Mouse (Mus musculus) liver, adult 10 weeks (tissue): ENCODE measurements around the gene Tpi1. TPM values are rescaled to one million over a fixed set of nuclear protein-coding genes. Genes with fewer than 3 reads are reported as not detected.

Source experiments
- polyA plus RNA-seq: library from polyadenylated mRNA; stranded (reverse); fragments of 350-450 nt; fragmentation: Illumina TruSeq; extraction: RNeasy Lipid Tissue Mini Kit (QIAGEN cat#74804); gene quantifications from one replicate; pipeline ENCODE4 v1.2.3, GENCODE M21; 2014; ENCODE audit warnings: low read depth, low replicate concordance

The Tpi1 gene
- polyA plus RNA-seq: 50.1 TPM

GRCm38 (mm10) chr6:124813933-124814332, at the start of gene Tpi1:
Gene Tpi1 (minus strand): TSS chr6:124814296.

GRCm38 (mm10) chr6:124856916-124857839, 43.1 kb upstream of the Tpi1 start, which contains the start of gene P3h3:
Gene P3h3 (minus strand): TSS chr6:124857752.

GRCm38 (mm10) chr6:124840241-124841167, 26.4 kb upstream of the Tpi1 start, which contains the start of gene Gnb3:
Gene Gnb3 (minus strand): TSS chr6:124840275.

GRCm38 (mm10) chr6:124828868-124829798, 15.0 kb upstream of the Tpi1 start, which contains the start of the genes Usp5 and Cdca3:
Gene Usp5 (minus strand): TSS chr6:124829484.
Gene Cdca3 (plus strand): TSS chr6:124829547.

GRCm38 (mm10) chr6:124808358-124809012, 5.6 kb downstream of the Tpi1 start, which contains the start of gene Spsb2:
Gene Spsb2 (plus strand): TSS chr6:124808661.

GRCm38 (mm10) chr6:124779222-124779983, 34.7 kb downstream of the Tpi1 start, which contains the start of gene Lrrc23:
Gene Lrrc23 (minus strand): TSS chr6:124779727.

GRCm38 (mm10) chr6:124769101-124769765, 44.9 kb downstream of the Tpi1 start, which contains the start of gene Eno2:
Gene Eno2 (minus strand): TSS chr6:124769673.

Other genes with a start within 250 kb of the Tpi1 start
- not detected for gene C1rb, start 244.0 kb downstream of the Tpi1 start, polyA plus RNA-seq
- gene C1s2, start 178.2 kb downstream of the Tpi1 start, polyA plus RNA-seq: not detected
- 44.0 TPM for gene Lpcat3, start 151.3 kb downstream of the Tpi1 start, polyA plus RNA-seq
- gene Emg1, start 102.1 kb downstream of the Tpi1 start, polyA plus RNA-seq: 22.3 TPM
- gene Phb2, start 102.0 kb downstream of the Tpi1 start, polyA plus RNA-seq: 46.9 TPM
- gene Ptpn6, start 75.6 kb downstream of the Tpi1 start, polyA plus RNA-seq: 3.8 TPM
- 7.5 TPM for gene Grcc10, start 72.9 kb downstream of the Tpi1 start, polyA plus RNA-seq
- gene Gm45234, start 58.3 kb downstream of the Tpi1 start, polyA plus RNA-seq: not detected
- 0.56 TPM for gene Atn1, start 57.8 kb downstream of the Tpi1 start, polyA plus RNA-seq
- not detected for gene Eno2, start 44.6 kb downstream of the Tpi1 start, polyA plus RNA-seq
- gene Lrrc23, start 34.6 kb downstream of the Tpi1 start, polyA plus RNA-seq: not detected
- gene Spsb2, start 5.6 kb downstream of the Tpi1 start, polyA plus RNA-seq: not detected
- 12.3 TPM for gene Usp5, start 15.2 kb upstream of the Tpi1 start, polyA plus RNA-seq
- 0.90 TPM for gene Cdca3, start 15.3 kb upstream of the Tpi1 start, polyA plus RNA-seq
- not detected for gene Gnb3, start 26.0 kb upstream of the Tpi1 start, polyA plus RNA-seq
- not detected for gene P3h3, start 43.5 kb upstream of the Tpi1 start, polyA plus RNA-seq
- gene Gpr162, start 49.7 kb upstream of the Tpi1 start, polyA plus RNA-seq: not detected
- gene Cd4, start 73.9 kb upstream of the Tpi1 start, polyA plus RNA-seq: 0.16 TPM
- not detected for gene Lag3, start 97.4 kb upstream of the Tpi1 start, polyA plus RNA-seq
- 344 TPM for gene Ptms, start 105.8 kb upstream of the Tpi1 start, polyA plus RNA-seq
- gene Mlf2, start 117.1 kb upstream of the Tpi1 start, polyA plus RNA-seq: 16.7 TPM
- 16.8 TPM for gene Cops7a, start 151.2 kb upstream of the Tpi1 start, polyA plus RNA-seq
- gene Pianp, start 182.4 kb upstream of the Tpi1 start, polyA plus RNA-seq: not detected
- gene Zfp384, start 194.8 kb upstream of the Tpi1 start, polyA plus RNA-seq: 11.4 TPM
- gene Ing4, start 225.5 kb upstream of the Tpi1 start, polyA plus RNA-seq: 11.2 TPM
- gene Acrbp, start 235.4 kb upstream of the Tpi1 start, polyA plus RNA-seq: 0.90 TPM